Mouse (Mus musculus): Measurements from ENCODE around the gene Gm37240.

- TF ChIP-seq POLR2A (IDR thresholded peaks at IDR 0.05; ENCODE audit: borderline replicate concordance, low read depth, low read length) (no peak), CTCF (IDR thresholded peaks at IDR 0.05; ENCODE audit: low read depth, low read length) (no peak)
These were observed 188.8 kb downstream of the Gm37240 start for GRCm38 (mm10) chr3:85698496-85698895.

All from bone marrow macrophage, adult 2 months (primary cell).